Mouse (Mus musculus) erythroblast, adult 5-6 weeks (primary cell): ENCODE results near the gene Jarid2. TPM values are rescaled to one million over a fixed set of nuclear protein-coding genes. Genes with fewer than 3 reads are reported as not detected.
A peak's percentile ranks its signal among the peaks of the same experiment; 100 is the strongest.
"Not testable (repeated sequence)": the region's sequence is repeated elsewhere in the genome, so short reads cannot be mapped to it uniquely, and the experiment has no call there.

Experiments used
- ATAC-seq: replicated peaks from 2 replicates; pipeline ENCODE4 v1.8.0; 2016; ENCODE audit warnings: moderate number of reproducible peaks, mild to moderate bottlenecking, moderate TSS enrichment, inconsistent platforms; ENCODE audit not compliant: poor library complexity, low FRiP score, severe bottlenecking
- total RNA-seq, 2 experiments: library from RNA; stranded (forward) in 1 of 2; stranded (reverse) in 1 of 2; fragments of 150-400 nt in 1 of 2; fragments of 200-764, 138-1000 nt in 1 of 2; gene quantifications; 2 replicates each; pipeline versions ENCODE4 v1.2.3 to v1.2.4; 2015 to 2017; ENCODE audit warnings: low replicate concordance in 2 of 2

The Jarid2 gene
- total RNA-seq, 2 experiments from 2014 or later = 10.1 to 25.9 TPM

DNA sequence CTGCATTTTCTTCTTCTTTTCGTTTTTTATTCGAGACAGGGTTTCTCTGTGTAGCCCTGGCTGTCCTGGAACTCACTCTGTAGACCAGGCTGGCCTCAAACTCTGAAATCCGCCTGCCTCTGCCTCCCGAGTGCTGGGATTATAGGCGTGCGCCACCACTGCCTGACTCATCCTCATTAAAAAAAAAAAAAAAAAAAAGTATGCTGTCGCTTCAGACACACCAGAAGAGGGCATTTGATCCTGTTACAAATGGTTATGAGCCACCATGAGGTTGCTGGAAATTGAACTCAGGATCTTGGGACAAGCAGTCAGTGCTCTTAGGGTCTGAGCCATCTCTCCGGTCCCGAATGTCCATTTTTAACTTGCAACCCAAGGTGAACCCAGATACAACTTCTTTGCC, 5.8 kb upstream of the Jarid2 start:
- ATAC-seq = not testable (repeated sequence)

DNA sequence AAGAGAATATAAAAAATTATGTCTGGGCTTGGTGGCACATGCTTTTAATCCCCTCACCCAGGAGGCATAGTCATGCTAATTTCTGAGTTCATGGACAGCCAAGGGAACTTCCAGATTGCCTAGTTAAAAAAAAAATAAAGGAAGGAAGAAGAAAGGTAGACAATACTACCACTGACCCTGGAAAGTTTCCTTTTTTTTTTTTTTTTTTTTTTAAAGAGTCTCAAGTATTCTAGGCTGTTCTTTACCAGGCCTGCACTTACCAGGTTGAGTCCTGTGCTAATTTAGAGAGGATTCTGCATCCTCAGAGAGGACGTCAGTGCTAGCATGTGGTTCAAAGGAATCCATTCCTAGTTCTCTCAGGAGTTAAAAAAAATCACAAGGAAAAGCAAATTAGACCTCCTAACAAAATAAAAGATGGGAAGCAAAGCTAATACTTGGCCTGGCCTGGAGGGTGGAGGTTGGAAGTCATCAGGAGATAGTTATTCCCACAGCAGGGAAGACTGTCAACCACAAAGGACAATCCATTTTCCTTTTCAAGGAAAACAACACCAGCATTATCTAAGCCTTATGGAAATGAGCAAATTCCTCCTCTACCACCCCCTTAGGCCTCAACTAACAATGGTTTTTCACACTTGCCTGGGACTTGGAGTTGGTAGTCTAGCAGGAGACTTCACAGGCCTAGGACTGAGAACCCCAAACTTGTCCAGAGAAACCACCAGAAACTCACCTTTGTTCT, 961 bp upstream of the Jarid2 start:
- ATAC-seq = no peak

DNA sequence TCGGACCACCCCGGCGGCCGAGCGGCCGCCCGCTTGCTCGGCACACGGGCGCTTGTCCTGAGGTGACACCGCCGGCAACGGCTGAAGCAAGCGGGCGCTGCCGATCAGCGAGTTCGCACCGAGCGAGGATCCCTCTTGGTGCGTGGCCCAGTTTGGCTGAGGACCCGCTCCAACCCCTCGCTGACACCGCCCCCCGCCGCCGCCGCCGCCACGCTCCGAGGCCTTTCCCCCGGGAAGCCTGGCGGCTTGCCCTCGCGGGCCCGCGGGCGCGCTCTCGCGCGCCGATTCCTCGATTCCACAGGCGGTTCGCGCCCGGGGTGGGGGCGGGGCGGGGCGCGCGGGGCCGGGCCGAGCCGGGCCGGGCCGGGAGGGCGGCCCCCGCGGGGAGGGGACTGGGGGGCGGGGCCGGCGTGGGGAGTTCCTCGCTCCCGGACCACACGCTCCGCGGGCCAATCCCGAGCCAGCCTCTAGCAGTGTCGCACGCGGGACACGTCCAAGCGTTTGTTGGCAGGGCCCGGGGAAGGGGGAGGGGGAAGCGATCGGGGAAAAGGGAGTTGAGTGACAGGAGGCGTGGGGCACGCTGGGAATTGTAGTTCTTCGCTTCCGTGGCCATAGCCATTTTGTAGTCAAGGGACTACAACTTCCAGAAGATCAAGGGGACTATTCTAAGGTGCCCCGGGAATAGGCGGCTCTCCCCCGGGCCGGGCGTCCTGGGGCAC, 1.0 kb downstream of the Jarid2 start:
- ATAC-seq = peak; percentile 84

DNA sequence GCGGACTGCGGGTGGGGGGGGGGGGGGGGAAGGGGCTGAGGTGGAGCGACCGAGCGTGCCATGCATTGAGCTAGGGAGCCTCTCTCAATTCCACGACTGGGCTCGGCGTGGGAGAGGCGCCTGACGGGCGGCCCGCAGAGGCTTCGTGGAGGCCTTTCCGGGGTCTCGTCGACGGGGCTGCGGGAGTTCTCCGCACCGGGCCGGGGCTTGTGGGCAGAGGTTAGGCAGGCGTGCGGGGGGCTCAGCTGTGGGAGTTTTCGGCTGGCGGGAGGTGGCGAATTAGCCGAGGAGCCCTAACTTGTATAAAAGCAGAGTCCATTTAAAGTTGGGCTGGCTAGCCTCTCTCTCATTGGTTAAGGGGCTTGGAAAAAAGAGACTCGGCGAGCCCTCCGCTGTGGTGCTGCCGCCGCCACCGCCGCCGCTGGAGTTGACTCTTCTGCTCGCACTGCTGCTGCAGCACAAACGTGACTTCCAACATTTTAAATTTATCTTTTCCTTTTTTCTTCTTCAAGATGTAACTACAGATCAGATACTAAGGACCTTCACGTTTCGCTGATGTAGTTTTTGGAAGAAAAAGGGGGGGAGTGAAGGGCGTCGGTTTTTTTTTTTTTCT, 1.8 kb downstream of the Jarid2 start:
- peak; percentile 61 for ATAC-seq

DNA sequence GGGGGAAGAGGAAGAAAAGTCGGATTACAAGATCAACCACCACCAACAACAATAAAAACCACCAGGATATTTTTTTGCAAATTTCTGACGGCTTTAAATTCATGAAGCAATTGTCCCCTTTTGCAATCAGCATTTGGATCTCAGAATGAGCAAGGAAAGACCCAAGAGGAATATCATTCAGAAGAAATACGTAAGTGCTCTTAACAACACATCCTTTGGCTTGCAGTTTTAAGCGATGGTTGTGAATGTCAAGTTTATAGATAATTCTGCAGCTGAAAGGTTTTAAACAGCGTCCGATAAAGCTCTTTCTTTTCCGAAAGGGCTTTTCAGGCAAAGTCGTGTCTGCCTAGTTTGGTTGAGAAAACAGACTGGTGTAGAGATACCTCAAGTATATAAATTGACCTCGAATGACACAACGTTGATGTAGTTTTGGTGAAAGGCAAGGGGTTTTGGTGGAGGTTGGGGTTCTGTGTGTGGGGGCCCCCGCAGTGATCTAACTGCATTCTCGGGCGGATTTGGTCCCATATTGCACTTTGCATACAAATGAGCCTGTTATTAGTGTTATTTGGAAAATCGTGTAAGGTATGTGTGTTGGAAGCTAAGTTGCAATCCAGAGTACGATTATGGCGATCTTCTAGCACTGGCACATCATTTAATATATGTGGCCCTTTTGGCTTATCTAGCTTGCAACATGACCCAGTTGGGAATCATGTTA, 2.6 kb downstream of the Jarid2 start:
- ATAC-seq = no peak

DNA sequence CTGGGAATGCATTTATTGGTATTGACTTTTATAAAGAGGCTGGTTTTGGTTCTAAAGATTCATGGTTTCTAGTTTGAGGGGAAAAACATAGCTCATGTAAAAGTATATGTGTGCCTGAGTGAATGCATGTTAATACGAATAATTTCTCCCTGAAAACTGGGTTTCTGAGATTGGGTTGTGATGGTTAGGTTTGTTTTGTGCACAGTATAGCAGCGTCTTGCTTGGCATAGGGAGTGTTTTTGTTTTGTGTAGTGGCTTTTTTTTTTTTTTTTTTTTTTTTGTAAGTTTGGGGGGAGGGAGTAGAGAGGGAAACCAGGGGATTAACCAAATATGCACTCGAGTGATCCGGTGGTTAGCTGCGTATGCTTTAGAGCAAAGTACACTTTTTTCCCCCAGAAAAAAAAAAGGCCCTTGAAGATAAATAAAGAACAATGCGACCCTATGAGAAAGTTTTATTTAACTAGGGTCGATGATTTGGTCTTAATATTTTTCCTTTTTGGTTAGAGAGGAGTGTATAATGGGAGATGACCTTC, 3.2 kb downstream of the Jarid2 start:
- no peak for ATAC-seq

DNA sequence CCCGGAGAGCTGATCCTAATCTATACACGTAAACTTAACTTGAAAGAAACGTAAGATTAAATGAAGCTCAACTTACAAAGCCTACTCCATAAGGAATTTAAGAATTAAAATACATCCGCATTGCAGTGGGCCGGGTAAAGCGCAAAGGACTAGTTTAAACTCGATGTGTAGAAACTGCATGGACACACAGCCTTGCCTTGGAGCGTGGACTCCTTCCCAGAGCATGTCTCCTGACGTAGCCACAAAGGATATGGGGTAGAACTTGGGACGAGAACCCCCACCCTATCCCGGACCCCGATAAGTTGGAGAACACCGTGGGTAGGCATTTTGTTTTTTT, 3.7 kb downstream of the Jarid2 start:
- ATAC-seq = no peak

DNA sequence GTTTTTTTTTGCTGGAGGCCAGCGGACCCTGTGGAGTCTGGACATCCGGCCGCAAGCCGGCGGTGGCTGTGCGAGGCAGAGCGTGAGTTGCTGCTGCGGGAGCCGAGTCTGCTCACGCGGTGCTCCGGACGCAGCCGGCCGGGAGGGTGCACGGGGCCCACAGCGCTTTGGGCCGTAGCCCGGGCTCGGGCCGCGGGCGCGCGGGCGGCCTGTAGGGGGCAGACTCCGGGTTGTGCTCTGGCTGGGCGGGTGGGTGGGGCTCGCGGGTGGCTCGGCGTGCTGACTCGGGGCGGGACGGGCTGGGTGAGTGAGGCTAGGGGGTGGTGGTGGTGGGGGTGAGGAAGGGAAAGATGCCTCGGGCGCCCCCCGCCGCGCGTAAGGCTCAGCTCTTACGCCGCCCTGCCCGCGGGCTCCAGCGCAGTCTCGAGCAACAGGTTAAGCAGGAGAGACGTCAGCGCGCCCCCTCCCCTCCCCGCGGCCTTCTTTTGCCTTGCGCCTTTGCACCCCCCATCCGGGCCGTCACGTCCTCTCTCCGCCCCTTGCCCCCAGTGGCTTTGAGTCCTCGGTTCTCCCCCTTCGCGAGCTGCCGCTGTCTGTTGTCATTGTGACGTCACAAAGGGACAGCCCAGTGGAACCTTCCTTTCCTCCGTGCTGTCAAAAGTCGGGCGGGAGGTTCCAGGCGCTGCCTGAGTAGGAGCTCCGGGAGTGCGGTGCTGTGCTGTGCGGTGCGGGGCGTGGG, 4.3 kb downstream of the Jarid2 start:
- ATAC-seq = peak; percentile 51

DNA sequence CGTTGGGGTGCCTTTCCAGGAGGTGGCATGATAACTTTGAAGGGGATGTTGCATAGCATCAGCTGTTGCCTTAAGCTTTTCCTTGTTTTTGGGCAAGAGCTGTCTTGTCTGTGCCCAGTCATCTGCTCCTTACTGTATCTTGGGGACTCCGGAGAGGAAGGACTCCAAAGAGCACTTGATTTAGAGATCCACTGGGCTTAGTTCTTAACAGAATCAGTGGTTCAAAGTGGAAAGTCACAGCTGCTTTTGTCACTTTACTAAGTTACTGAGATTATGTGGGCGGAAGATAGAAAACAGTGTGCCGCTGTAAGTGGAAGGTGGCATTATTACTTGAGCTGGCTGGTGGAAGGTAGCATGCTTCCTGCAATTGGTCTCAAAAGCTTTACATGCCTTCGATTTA, 5.2 kb downstream of the Jarid2 start:
- no peak for ATAC-seq

DNA sequence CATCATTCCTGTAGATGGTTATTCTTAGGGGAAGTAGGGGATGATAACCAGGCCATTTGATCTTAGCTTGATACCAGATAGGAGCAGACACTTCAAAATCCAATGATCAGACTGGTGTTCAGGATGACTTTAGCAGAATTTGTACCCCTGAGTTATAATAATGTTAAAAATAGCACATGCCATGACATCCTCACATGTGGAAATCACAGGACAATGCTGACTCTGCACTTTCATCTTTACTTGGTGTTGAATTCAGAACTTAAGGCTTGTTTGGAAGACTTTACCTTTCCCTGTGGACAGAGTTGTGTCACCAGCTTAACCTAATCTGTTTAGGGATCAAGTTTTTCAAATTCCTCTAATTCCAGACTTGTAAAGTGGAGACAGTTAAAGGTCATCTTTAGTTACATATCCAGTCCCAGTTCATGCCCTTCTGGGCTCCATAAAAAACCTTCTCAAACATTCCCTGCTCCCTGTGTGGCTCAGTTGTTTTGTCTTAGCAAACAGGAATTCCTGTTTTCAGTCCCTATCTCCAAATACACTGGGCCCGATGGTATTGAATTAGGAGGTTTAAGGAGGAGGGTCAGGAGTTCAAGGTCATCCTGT, 5.9 kb downstream of the Jarid2 start:
- ATAC-seq = no peak

DNA sequence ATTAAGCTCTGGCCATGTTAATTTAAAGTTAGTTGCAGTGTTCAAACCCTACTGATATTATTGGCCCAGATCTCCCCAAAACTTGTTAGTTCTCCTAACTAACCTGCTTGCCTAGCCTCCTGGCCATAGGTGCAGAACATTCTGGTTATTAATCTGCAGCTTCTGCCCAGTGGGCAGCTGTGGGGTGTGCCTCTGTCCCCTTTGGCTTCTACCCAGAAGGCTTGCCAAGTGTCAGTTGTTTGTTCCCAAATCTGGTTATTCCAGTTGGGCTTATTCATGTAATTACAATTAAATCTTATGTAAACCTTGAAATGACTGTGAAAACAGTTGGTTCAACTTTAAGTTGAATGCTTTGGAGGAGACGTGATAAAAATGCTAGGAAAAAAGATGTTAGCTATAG, 8.0 kb downstream of the Jarid2 start:
- no peak for ATAC-seq

DNA sequence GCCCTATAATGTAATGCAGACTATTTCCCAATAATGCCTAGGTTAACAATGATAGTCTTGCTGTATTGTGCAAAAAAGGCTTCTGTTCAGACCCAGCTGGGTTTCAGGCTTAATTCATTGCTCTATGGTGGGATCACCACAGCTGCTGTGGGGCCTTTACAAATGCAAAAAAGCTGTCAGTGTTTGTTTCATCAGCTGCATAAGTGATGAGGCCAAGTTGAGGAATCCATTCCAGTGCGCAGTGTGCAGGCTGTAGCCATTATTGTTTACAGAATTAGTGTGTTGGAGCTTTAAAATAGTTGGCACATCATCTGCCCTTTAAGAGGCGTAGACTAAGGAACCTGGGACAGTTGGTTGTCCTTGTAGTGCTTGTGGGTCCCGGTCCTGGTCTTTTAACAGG, 22.5 kb downstream of the Jarid2 start:
- no peak for ATAC-seq

DNA sequence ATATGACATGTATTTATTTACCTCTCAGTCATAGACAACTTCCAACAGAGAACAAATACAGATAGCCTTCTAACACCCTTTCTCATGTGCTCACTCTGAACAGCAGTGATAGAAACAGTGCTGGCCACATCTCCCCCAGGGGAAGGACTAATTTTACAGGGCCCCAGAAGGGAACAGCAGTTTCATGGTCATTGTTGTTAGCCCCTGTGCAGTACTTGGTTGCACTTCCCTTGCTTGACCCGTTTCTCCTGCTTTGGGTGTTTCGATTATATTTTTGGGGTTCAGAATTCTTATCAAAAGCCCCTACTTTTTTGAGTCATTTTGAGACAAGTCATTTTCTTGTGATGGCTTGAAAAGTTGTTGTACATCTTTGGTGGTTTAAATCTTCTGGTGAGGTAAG, 23.9 kb downstream of the Jarid2 start:
- ATAC-seq = no peak

DNA sequence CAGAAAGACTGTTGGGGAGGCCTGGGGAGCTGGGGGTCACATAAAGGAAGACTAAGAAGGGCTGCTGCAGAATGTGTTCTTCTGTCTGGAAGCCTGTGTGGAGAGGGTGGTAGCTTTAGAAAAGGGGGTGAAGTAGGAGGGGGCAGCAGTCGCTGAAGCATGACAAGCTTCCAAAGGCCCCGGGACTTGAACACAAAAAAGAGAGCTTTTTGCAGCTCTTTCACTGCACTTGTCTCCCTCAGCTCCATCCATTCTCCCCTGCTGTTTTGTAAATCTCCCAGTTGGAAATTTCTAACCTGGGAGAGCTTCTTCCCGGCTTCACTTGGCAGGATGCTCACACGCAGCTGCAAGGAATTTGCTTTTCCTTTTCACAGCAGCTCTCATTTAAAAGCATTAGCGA, 26.2 kb downstream of the Jarid2 start:
- ATAC-seq = no peak

DNA sequence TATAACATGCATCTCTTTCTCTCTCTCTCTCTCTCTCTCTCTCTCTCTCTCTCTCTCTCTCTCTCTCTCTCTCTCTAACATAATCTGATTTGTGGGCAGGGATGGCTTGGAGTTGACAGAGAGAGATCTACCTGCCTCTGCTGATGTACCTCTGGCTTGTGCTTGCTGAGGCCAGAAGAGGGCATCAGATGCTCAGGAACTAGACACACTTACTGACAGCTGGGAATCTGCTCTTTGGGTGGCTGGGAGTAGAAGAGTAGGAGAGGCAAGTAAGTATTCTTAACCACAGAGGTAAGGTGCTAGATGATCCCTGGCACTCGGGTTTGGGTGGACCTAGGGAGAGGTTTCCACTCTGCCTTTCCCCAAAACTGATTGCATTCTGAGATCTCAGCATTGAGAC, 29.5 kb downstream of the Jarid2 start:
- ATAC-seq = no peak

DNA sequence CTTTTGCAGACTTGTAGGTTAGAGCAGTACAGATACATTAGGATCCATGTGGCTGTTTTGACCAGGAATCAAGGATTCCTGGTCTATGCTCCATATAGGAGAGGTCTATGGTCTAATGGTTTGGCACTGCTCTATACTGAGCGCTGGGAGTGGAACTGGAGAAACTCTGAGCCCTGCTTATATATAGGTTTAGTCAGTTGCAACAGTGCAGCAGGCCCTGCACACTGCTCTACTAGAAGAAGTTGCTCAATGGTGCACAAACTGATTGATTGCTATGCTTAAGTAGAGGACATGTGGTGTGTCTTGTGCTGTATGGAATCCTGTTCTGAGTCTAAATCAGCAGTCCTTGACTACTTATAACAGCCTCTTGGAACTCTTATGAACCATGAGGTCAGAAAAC, 31.5 kb downstream of the Jarid2 start:
- ATAC-seq = no peak

DNA sequence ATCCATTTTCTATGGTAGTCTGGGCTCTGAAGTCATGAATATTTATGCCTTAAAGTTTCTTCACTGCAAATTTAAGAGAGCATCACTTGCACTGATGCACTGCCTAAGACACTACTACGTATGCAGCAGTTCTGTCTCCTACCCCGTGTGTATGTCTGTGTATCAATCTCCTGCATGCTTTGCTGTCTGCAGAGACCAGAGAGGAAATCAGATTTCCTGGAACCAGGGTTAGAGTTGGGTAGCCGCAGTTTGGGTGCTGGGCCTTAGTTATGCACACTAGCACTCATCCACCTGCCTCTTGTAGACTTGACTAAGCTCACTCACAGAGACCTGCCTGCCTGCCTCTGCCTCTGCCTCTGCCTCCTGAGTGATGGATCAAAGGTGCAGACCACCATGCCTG, 33.8 kb downstream of the Jarid2 start:
- no peak for ATAC-seq

DNA sequence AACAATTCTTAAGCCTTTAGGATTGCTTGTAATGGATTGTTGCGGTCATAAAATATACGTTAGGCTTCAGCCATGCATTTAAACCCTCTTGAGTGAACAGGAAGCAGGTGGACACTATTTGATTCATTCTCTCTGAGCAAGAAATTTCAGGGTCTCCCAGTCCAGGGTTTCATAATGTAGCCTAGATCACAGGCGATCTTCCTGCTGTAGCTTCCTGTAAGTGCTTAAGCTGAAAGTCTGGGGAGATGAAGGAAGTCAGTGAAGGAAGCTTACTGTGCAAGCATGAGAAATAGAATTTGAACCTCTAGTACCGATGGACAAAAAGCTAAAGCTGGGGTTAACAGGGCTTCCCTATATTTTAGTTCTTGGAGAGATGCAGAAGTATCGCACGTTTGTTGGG, 38.5 kb downstream of the Jarid2 start:
- no peak for ATAC-seq

DNA sequence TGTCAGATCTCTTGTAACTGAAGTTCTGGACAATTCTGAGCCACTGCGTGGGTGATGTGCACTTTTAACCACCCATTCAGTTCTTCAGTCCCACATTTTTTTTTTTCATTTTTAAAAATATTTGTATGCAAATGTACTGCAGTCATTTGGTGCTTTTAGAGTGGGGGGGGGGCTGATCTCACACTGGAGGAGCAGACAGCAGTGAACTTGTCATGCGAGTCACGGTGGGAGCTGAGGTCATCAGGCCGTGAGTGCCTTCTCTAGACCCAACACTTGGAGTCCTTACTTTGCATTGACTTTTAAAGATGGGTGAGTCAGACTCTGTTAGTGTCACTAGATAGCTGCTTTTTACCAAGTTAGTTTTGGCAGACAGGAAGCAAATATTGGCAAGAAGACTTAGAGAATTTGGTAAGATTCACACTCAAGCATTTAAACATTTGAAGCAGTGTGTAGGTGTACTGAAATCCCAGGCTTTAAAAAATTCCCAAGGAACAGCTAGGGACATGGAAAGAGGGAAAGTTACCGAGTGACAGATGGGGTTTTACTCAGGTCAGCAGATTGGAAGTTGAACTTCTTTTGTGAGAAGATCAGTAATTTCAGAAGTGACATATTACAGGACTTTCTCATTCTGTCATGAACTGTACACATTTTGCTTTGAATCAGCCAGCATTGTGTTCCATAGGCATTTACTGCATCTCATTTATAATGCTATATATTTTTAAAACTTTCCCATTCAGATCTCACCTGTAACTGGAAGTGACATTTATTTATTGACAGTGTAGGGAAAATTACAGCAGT, 41.7 kb downstream of the Jarid2 start:
- no peak for ATAC-seq
